Mouse (Mus musculus) CD4-positive, CD25-positive, alpha-beta regulatory T cell, adult 2 months (primary cell): ENCODE measurements around the gene Nsun6.

Experiments used
- DNase-seq: peaks from one replicate; pipeline ENCODE4 v3.0.0-alpha.2; 2012; ENCODE audit warnings: low read depth, low spot score

The Nsun6 gene

GRCm38 (mm10) chr2:14992531-14992930 is 62.3 kb downstream of the Nsun6 start:
- DNase-seq, result peak; percentile 51

GRCm38 (mm10) chr2:14989350-14989749 is 65.5 kb downstream of the Nsun6 start:
- no peak for DNase-seq

GRCm38 (mm10) chr2:14988451-14988850 is 66.4 kb downstream of the Nsun6 start:
- no peak for DNase-seq

GRCm38 (mm10) chr2:14984029-14984428 is 70.8 kb downstream of the Nsun6 start:
- no peak for DNase-seq

GRCm38 (mm10) chr2:14961493-14961892 is 93.4 kb downstream of the Nsun6 start:
- DNase-seq, result no peak

GRCm38 (mm10) chr2:14960963-14961488 is 93.8 kb downstream of the Nsun6 start:
- DNase-seq, result no peak

- no peak for DNase-seq
Measured at GRCm38 (mm10) chr2:14953090-14953489, 101.8 kb downstream of the Nsun6 start.
